Mouse (Mus musculus) liver, adult 2 months (tissue): Measurements from ENCODE around the gene Eva1b. TPM values are rescaled to one million over a fixed set of nuclear protein-coding genes. Genes with fewer than 3 reads are reported as not detected.

Experiments used
- DNase-seq: peaks from one replicate; pipeline ENCODE4 v3.0.0-alpha.2; 2011; ENCODE audit warnings: low read depth, low spot score; ENCODE audit errors: extremely low read depth
- H3K27ac ChIP-seq: fragments of 200-500 bp; replicated peaks from 2 replicates; pipeline ENCODE4 v1.5.1; 2012; ENCODE audit warnings: low read depth, mild to moderate bottlenecking, control low read depth, inconsistent platforms, low read length; ENCODE audit not compliant: insufficient read depth
- H3K27me3 ChIP-seq: fragments of 200-500 bp; 2 replicates; pipeline ENCODE4 v1.6.1; 2012; ENCODE audit warnings: mild to moderate bottlenecking, moderate library complexity, low read length, inconsistent platforms; ENCODE audit not compliant: control insufficient read depth, insufficient read depth
- H3K36me3 ChIP-seq: fragments of 200-500 bp; 2 replicates; pipeline ENCODE4 v1.6.1; 2012; ENCODE audit warnings: low read length, inconsistent platforms; ENCODE audit not compliant: control insufficient read depth, insufficient read depth
- H3K4me1 ChIP-seq: fragments of 200-500 bp; 2 replicates; pipeline ENCODE4 v1.6.1; 2011; ENCODE audit warnings: low read length; ENCODE audit not compliant: control insufficient read depth, insufficient read depth
- H3K4me3 ChIP-seq: fragments of 200-500 bp; 2 replicates; pipeline ENCODE4 v1.5.1; 2011; ENCODE audit warnings: low read depth, mild to moderate bottlenecking, control low read depth, low read length, moderate library complexity; ENCODE audit not compliant: insufficient read depth
- H3K79me2 ChIP-seq: fragments of 200-500 bp; 2 replicates; pipeline ENCODE4 v1.6.1; 2012; ENCODE audit warnings: inconsistent platforms, mild to moderate bottlenecking, low read length, moderate library complexity; ENCODE audit not compliant: control insufficient read depth, insufficient read depth
- H3K9ac ChIP-seq: fragments of 200-500 bp; 2 replicates; pipeline ENCODE4 v1.6.1; 2012; ENCODE audit warnings: low read depth, mild to moderate bottlenecking, control low read depth, inconsistent platforms, low read length
- CTCF ChIP-seq: fragments of 200-500 bp; IDR thresholded peaks from 2 replicates; pipeline ENCODE4 v1.5.1; 2011; ENCODE audit warnings: low read depth, low read length, control low read depth
- POLR2A ChIP-seq: fragments of 200-500 bp; IDR thresholded peaks from 2 replicates; pipeline ENCODE4 v1.6.1; 2011; ENCODE audit warnings: low read length, control low read depth; ENCODE audit not compliant: insufficient read depth; ENCODE audit errors: extremely low read depth
- WGBS: fragments of 180-500 bp; shearing (Covaris S2); methylation state at CpG from one replicate; pipeline ENCODE4 v1.1.7; 2018; 5-methylcytosine and 5-hydroxymethylcytosine counted together
- polyA plus RNA-seq: library from polyadenylated mRNA; depleted of rRNA; stranded (reverse); fragments of >200 nt; gene quantifications from 2 replicates; pipeline ENCODE4 v1.2.3, GENCODE M21; 2012
- total RNA-seq: library from RNA; depleted of rRNA; stranded (reverse); fragments of >200 nt; gene quantifications from 2 replicates; pipeline ENCODE4 v1.2.3, GENCODE M21; 2014

Eva1b gene
- total and polyA plus RNA-seq, 2 experiments: 8.0 to 18.1 TPM

DNA sequence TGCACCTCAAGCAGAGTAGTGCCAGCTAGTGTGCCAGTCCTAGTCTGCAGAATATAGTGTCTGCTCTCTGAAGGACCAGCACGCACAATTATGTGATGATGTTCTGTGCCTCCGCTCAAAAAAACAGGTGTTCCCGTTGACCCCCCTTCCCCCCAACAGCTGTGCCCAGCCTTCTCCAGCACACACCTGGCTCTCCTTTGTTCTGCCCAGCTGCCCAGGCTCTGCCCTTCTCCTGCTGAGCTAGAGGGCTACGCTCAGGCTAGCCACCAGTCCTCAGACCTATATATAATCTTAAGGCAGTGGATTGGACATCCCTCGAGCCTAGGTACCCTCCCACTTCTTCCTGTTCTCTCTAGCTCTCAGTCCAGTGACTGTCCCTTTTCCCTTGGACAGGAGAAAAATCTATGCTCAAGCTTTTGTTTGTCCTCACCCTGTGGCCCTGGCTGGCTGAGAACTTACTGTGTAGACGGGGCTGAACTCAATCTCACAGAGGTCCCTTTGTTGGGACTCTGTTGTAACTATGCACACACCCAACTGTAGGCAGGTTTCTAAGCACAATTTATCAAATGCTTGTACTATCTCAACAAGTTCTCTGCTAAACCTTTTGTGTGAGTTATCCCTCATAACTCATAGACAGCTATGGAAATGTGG is 31.5 kb upstream of the Eva1b start:
- WGBS: 52% methylated on average over 6 of the region's 6 CpGs
- no peak overlapping the region for H3K4me3 ChIP-seq
- peak overlapping the region; percentile 6; the same call in 1 of the 2 replicates for H3K9ac ChIP-seq
- H3K4me1 ChIP-seq: peaks cover 40% of the 10 kb centered on the region
- H3K36me3 ChIP-seq: 0 out of 2 replicates have a peak, but pooled peaks cover 1% of the 10 kb centered on the region
- H3K27ac ChIP-seq: peak overlapping the region; percentile 81
- peaks cover 42% of the 10 kb centered on the region; the same call in 1 of the 2 replicates for H3K79me2 ChIP-seq
- H3K27me3 ChIP-seq: no peaks in the 10 kb centered on the region
- peak; percentile 63 for DNase-seq
- no peak for TF ChIP-seq POLR2A
- no peak for TF ChIP-seq CTCF

DNA sequence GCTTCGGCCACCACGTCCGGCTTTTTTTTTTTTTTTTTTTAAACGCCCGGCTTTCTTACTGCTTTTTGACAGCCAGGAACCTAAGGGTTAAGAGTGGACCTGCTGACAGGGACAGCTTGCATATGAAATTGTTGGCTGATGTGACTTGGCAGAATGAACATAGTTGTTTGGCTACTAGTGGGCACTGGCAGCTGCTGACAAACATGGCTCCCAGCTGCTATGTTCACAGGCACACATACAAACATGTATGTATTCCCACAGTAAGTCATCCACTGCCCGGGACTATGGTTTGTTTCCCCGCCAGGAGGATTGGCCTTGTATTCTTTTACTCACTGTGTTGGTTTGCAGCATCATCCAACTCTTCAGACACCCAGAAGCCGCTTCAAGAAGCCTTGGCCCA is 30.4 kb upstream of the Eva1b start:
- no peak overlapping the region for H3K27ac ChIP-seq
- H3K4me3 ChIP-seq: no peak overlapping the region
- no peaks in the 10 kb centered on the region for H3K27me3 ChIP-seq
- TF ChIP-seq CTCF (no peak), POLR2A (no peak)
- no peak overlapping the region for H3K9ac ChIP-seq
- H3K4me1 ChIP-seq: peaks cover 40% of the 10 kb centered on the region
- DNase-seq: peak; percentile 74
- WGBS: 70% methylated on average over 8 of the region's 8 CpGs
- peaks cover 33% of the 10 kb centered on the region; the same call in 1 of the 2 replicates for H3K79me2 ChIP-seq
- H3K36me3 ChIP-seq: 0 out of 2 replicates have a peak, but pooled peaks cover 1% of the 10 kb centered on the region

DNA sequence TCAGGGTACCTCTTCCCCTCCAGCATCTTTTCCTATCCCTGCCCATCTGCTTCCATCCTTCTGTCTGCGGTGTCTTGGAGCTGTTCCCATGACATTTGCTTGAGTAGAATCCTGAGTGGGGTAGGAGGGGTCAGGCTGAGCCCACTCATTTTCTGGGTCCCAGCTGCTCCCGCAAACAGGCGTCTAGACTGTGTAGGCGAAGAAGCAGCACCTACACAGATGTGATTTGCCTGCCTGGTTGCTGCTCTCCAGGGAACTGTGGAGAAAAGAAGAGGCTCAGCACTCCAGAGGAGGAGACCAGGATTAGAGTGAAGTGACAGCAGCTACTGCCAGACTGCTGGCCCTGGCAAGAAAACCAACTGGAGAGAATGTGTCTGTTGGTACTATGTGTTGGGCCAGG is 28.9 kb upstream of the Eva1b start:
- Histone ChIP-seq H3K9ac (no peak overlapping the region), H3K27me3 (no peaks in the 10 kb centered on the region), H3K4me1 (peaks cover 30% of the 10 kb centered on the region), H3K4me3 (no peak overlapping the region), H3K79me2 (peaks cover 37% of the 10 kb centered on the region; the same call in 1 of the 2 replicates), H3K36me3 (peaks cover 3% of the 10 kb centered on the region; the same call in 1 of the 2 replicates), H3K27ac (no peak overlapping the region)
- WGBS: 92% methylated on average over 4 of the region's 4 CpGs
- no peak for TF ChIP-seq POLR2A
- TF ChIP-seq CTCF: no peak
- DNase-seq: no peak

DNA sequence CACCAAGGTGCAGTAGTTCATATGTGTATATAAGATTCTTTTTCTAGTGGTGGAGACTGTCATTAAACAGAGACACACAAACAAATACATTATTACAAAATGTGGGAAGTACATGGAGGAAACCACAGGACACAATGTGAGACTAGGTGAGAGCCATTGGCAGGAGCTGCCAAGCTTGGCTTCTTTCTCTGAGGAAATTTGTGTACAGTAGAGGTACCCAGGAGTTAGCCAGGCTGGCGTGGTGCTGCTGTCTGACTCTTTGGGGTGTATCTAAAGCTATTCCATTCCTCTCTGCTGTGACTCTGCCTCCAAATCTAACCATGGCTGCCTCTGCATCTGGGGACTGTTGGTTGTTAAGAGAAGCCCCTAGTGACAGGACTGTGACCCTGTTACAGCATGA is 28.5 kb upstream of the Eva1b start:
- 48% methylated on average over 1 of the region's 1 CpGs for WGBS
- Histone ChIP-seq H3K27ac (no peak overlapping the region), H3K4me3 (no peak overlapping the region), H3K79me2 (peaks cover 37% of the 10 kb centered on the region; the same call in 1 of the 2 replicates), H3K4me1 (peaks cover 27% of the 10 kb centered on the region), H3K9ac (no peak overlapping the region), H3K36me3 (peaks cover 7% of the 10 kb centered on the region; the same call in 1 of the 2 replicates), H3K27me3 (no peaks in the 10 kb centered on the region)
- no peak for TF ChIP-seq CTCF
- TF ChIP-seq POLR2A: no peak
- peak; percentile 40 for DNase-seq

DNA sequence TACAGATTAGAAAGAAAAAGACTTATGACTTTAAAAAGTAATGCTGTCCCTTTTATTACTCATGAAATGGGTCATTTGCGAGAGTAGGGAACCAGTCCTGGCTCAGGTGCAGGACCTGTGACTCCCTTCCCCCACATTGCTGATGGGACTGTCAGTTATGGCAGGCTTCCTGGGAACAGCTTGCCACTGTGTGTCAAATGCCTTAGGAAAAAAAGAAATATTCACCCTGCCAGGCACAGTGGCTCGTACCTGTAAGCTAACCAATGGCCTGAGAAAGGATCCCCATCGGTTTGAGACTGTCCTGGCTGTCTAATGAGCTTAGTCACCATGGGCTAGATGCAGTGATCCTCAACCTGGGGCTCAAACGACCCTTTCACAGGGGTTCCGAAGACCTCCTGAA is 27.5 kb upstream of the Eva1b start:
- peak; percentile 67 for DNase-seq
- no peak overlapping the region for H3K9ac ChIP-seq
- H3K4me1 ChIP-seq: peaks cover 20% of the 10 kb centered on the region
- H3K27ac ChIP-seq: no peak overlapping the region
- TF ChIP-seq CTCF: no peak
- no peak for TF ChIP-seq POLR2A
- no peaks in the 10 kb centered on the region for H3K27me3 ChIP-seq
- peaks cover 12% of the 10 kb centered on the region; the same call in 1 of the 2 replicates for H3K36me3 ChIP-seq
- H3K4me3 ChIP-seq: no peak overlapping the region
- 68% methylated on average over 5 of the region's 5 CpGs for WGBS
- H3K79me2 ChIP-seq: peaks cover 32% of the 10 kb centered on the region; the same call in 1 of the 2 replicates

DNA sequence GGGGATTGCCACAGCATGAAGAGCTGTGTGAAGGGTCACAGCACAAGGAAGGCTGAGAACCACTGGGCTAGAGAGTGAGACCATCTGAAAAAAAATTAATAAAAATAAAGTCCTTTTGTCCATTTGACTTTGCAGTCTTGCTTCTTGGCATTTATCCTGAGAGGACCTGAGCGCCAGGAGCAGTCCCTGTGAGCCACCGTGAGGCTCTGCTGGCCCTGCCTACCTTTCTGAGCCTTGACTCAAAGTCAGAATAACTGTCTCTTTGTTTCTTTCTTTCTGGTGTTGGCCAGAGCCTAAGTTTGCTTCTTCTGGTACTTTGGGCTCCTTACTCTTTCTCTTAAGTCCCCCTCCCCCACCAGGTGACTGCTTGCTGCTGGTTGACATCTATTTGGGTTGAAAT is 27.0 kb upstream of the Eva1b start:
- Histone ChIP-seq H3K36me3 (peaks cover 14% of the 10 kb centered on the region; the same call in 1 of the 2 replicates), H3K9ac (no peak overlapping the region), H3K4me1 (peaks cover 16% of the 10 kb centered on the region), H3K27ac (no peak overlapping the region), H3K27me3 (no peaks in the 10 kb centered on the region), H3K4me3 (no peak overlapping the region), H3K79me2 (peaks cover 31% of the 10 kb centered on the region; the same call in 1 of the 2 replicates)
- DNase-seq: no peak
- 57% methylated on average over 2 of the region's 2 CpGs for WGBS
- TF ChIP-seq POLR2A (no peak), CTCF (no peak)
